Mouse (Mus musculus) hindbrain, embryonic 16.5 days (tissue): ENCODE data around the gene Ano6. TPM values are rescaled to one million over a fixed set of nuclear protein-coding genes. Genes with fewer than 3 reads are reported as not detected.
A peak's percentile ranks its signal among the peaks of the same experiment; 100 is the strongest.

Experiments used
- ATAC-seq: fragments of 200-750 bp; cut with Nextera tagmentation; 2 replicates; pipeline ENCODE4 v1.8.0; 2017; ENCODE audit warnings: moderate TSS enrichment, moderate library complexity
- H3K27ac ChIP-seq: fragments of 300-500 bp; sonication (generic); 2 replicates; pipeline ENCODE4 v1.5.1; 2014; ENCODE audit warnings: low read depth, mild to moderate bottlenecking, control low read depth, low read length, moderate library complexity
- H3K27me3 ChIP-seq: fragments of 300-500 bp; sonication (generic); replicated peaks from 2 replicates; pipeline ENCODE4 v1.6.1; 2014; ENCODE audit warnings: low read length; ENCODE audit not compliant: control insufficient read depth, insufficient read depth
- H3K36me3 ChIP-seq: fragments of 300-500 bp; sonication (generic); 2 replicates; pipeline ENCODE4 v1.6.1; 2014; ENCODE audit warnings: mild to moderate bottlenecking, low read length, moderate library complexity, mixed read lengths; ENCODE audit not compliant: control insufficient read depth, insufficient read depth
- H3K4me1 ChIP-seq: fragments of 300-500 bp; sonication (generic); 2 replicates; pipeline ENCODE4 v1.6.1; 2014; ENCODE audit warnings: low read depth, low read length; ENCODE audit not compliant: control insufficient read depth, insufficient read depth
- H3K4me2 ChIP-seq: fragments of 300-500 bp; sonication (generic); 2 replicates; pipeline ENCODE4 v1.6.1; 2014; ENCODE audit warnings: mild to moderate bottlenecking, low read length, control low read depth, moderate library complexity
- H3K4me3 ChIP-seq: fragments of 300-500 bp; sonication (generic); 2 replicates; pipeline ENCODE4 v1.5.1; 2014; ENCODE audit warnings: mild to moderate bottlenecking, low read length, control low read depth, moderate library complexity
- H3K9ac ChIP-seq: fragments of 300-500 bp; sonication (generic); 2 replicates; pipeline ENCODE4 v1.6.1; 2014; ENCODE audit warnings: low read depth, mild to moderate bottlenecking, control low read depth, low read length, moderate library complexity
- H3K9me3 ChIP-seq: fragments of 300-500 bp; sonication (generic); 2 replicates; pipeline ENCODE4 v1.6.1; 2014; ENCODE audit warnings: mild to moderate bottlenecking, low read length, moderate library complexity; ENCODE audit not compliant: control insufficient read depth
- WGBS: fragments of 180-500 bp; shearing (Covaris S2); extraction: QIAGEN DNeasy Blood & Tissue Kit; methylation state at CpG from one replicate; pipeline ENCODE4 v1.1.7; 2014; 5-methylcytosine and 5-hydroxymethylcytosine counted together
- polyA plus RNA-seq: library from polyadenylated mRNA; unstranded; fragments of >200 nt; fragmentation: Nextera tagmentation; extraction: Ambion mirVana; gene quantifications from 2 replicates; pipeline ENCODE4 v1.2.1, GENCODE M21; 2015

Ano6 gene
- polyA plus RNA-seq, 1 experiment from 2014 or later: 25.0 TPM

GRCm38 (mm10) chr15:95932358-95932757, 141.7 kb downstream of the Ano6 start:
- peak; percentile 77 for ATAC-seq
- Histone ChIP-seq H3K4me2 (no peak overlapping the region), H3K4me3 (no peak overlapping the region), H3K36me3 (peaks cover 7% of the 10 kb centered on the region; the same call in 1 of the 2 replicates), H3K9me3 (no peaks in the 10 kb centered on the region), H3K9ac (no peak overlapping the region), H3K27me3 (no peaks in the 10 kb centered on the region), H3K27ac (no peak overlapping the region), H3K4me1 (peaks cover 3% of the 10 kb centered on the region; the same call in 1 of the 2 replicates)
- 68% methylated on average over 5 of the region's 5 CpGs for WGBS

DNA sequence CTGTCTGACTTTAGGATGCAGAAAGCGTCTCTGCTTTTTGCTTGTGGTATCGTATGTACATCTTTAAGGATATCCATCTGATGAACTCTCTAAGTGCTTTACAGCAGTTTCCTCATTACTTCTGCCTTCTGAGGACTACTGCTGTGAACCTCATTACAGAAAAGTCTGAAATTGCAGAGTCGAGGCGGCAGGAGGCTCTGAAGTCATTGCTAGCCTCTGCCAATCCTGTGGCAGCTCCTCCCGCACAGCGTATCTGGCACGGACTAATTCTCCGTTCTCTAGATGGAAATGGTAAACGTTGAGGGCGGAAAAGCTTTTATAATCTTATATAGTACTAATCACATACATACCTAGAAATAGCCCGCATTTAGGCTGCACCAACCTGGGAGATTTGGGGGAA, 144.5 kb downstream of the Ano6 start:
- H3K4me3 ChIP-seq: no peak overlapping the region
- H3K36me3 ChIP-seq: peaks cover 10% of the 10 kb centered on the region
- no peak overlapping the region; the same call in 1 of the 2 replicates for H3K4me2 ChIP-seq
- H3K9me3 ChIP-seq: peaks cover 4% of the 10 kb centered on the region; the same call in 1 of the 2 replicates
- ATAC-seq: peak; percentile 61
- H3K9ac ChIP-seq: no peak overlapping the region
- H3K4me1 ChIP-seq: peaks cover 3% of the 10 kb centered on the region; the same call in 1 of the 2 replicates
- no peaks in the 10 kb centered on the region for H3K27me3 ChIP-seq
- no peak overlapping the region for H3K27ac ChIP-seq
- WGBS: 68% methylated on average over 11 of the region's 11 CpGs

DNA sequence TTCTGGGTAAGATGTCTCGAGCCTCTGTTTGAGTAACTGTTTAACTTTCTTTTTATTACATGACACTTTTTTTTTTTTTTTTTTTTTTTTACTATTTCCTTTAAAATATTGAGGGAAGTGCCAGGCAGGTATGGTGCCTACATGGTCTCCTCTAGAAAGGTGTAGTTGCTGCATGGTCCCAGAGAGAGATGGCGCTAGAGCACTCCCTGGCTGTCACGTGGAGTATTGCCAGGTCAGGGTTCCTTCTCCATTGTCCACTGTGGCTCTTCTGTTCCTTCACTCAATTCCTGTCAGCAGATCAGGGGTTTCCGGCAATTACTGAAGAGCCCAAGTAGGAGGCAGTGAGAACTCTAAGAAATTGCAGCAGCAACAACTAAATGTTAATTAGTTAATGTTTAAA, 152.8 kb downstream of the Ano6 start:
- Histone ChIP-seq H3K27me3 (no peaks in the 10 kb centered on the region), H3K4me2 (no peak overlapping the region), H3K27ac (no peak overlapping the region), H3K36me3 (peaks cover 14% of the 10 kb centered on the region), H3K9ac (no peak overlapping the region), H3K9me3 (peaks cover 4% of the 10 kb centered on the region; the same call in 1 of the 2 replicates), H3K4me1 (peaks cover 4% of the 10 kb centered on the region; the same call in 1 of the 2 replicates), H3K4me3 (no peak overlapping the region)
- WGBS: 66% methylated on average over 4 of the region's 4 CpGs
- ATAC-seq: no peak

GRCm38 (mm10) chr15:95944299-95944698, 153.7 kb downstream of the Ano6 start:
- Histone ChIP-seq H3K9me3 (no peaks in the 10 kb centered on the region), H3K4me2 (no peak overlapping the region), H3K27me3 (no peaks in the 10 kb centered on the region), H3K4me3 (no peak overlapping the region), H3K27ac (no peak overlapping the region), H3K36me3 (peaks cover 7% of the 10 kb centered on the region; the same call in 1 of the 2 replicates), H3K4me1 (peaks cover 4% of the 10 kb centered on the region; the same call in 1 of the 2 replicates), H3K9ac (no peak overlapping the region)
- WGBS: 83% methylated on average over 6 of the region's 6 CpGs
- no peak for ATAC-seq

GRCm38 (mm10) chr15:95945951-95946708, 155.5 kb downstream of the Ano6 start:
- ATAC-seq: peak; percentile 45; the same call in 1 of the 2 replicates
- H3K4me2 ChIP-seq: no peak overlapping the region
- no peak overlapping the region for H3K27ac ChIP-seq

GRCm38 (mm10) chr15:95948411-95948810, 157.8 kb downstream of the Ano6 start:
- no peak overlapping the region for H3K4me3 ChIP-seq
- no peak for ATAC-seq
- peaks cover 4% of the 10 kb centered on the region; the same call in 1 of the 2 replicates for H3K4me1 ChIP-seq
- no peak overlapping the region for H3K4me2 ChIP-seq
- H3K36me3 ChIP-seq: 0 out of 2 replicates have a peak, but pooled peaks cover 7% of the 10 kb centered on the region
- H3K27me3 ChIP-seq: no peaks in the 10 kb centered on the region
- WGBS: 94% methylated on average over 18 of the region's 18 CpGs
- H3K9ac ChIP-seq: no peak overlapping the region
- H3K9me3 ChIP-seq: no peaks in the 10 kb centered on the region
- H3K27ac ChIP-seq: no peak overlapping the region

More at GRCm38 (mm10) chr15:95945951-95946708, 155.5 kb downstream of the Ano6 start:
- 42% methylated on average over 11 of the region's 11 CpGs for WGBS
- H3K36me3 ChIP-seq: peaks cover 12% of the 10 kb centered on the region; the same call in 1 of the 2 replicates
- no peaks in the 10 kb centered on the region for H3K27me3 ChIP-seq
- H3K9me3 ChIP-seq: no peaks in the 10 kb centered on the region
- no peak overlapping the region for H3K9ac ChIP-seq
- no peak overlapping the region for H3K4me3 ChIP-seq
- H3K4me1 ChIP-seq: peaks cover 4% of the 10 kb centered on the region; the same call in 1 of the 2 replicates

DNA sequence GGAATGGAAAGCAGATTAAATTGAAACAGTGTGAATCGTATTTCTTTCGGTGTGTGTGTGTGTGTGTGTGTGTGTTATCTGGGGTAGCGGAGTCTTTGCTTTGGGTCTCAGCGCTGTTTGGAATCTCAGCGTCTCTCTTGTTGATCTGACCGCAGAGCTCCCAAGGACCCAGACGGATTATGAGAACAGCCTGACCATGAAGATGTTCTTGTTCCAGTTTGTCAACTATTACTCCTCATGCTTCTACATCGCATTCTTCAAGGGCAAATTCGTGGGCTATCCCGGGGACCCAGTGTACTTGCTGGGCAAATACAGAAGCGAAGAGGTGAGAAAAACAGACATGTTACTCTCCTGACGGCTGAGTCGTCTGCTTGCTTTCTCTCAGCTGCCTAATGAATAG, 158.7 kb downstream of the Ano6 start:
- no peak overlapping the region for H3K4me3 ChIP-seq
- 0 out of 2 replicates have a peak, but pooled peaks cover 7% of the 10 kb centered on the region for H3K36me3 ChIP-seq
- H3K4me1 ChIP-seq: peaks cover 4% of the 10 kb centered on the region; the same call in 1 of the 2 replicates
- ATAC-seq: no peak
- H3K4me2 ChIP-seq: no peak overlapping the region
- no peaks in the 10 kb centered on the region for H3K27me3 ChIP-seq
- 91% methylated on average over 13 of the region's 13 CpGs for WGBS
- H3K9me3 ChIP-seq: no peaks in the 10 kb centered on the region
- no peak overlapping the region for H3K27ac ChIP-seq
- no peak overlapping the region for H3K9ac ChIP-seq

- Histone ChIP-seq H3K4me1 (peaks cover under 1% of the 10 kb centered on the region; the same call in 1 of the 2 replicates), H3K27ac (no peak overlapping the region), H3K36me3 (0 out of 2 replicates have a peak, but pooled peaks cover 9% of the 10 kb centered on the region), H3K9me3 (no peaks in the 10 kb centered on the region), H3K4me3 (no peak overlapping the region), H3K27me3 (no peaks in the 10 kb centered on the region), H3K9ac (no peak overlapping the region), H3K4me2 (no peak overlapping the region)
- no peak for ATAC-seq
- 49% methylated on average over 5 of the region's 5 CpGs for whole genome bisulfite sequencing
Measured at GRCm38 (mm10) chr15:95951497-95951896, 160.9 kb downstream of the Ano6 start.

- Histone ChIP-seq H3K27ac (no peak overlapping the region), H3K9ac (no peak overlapping the region), H3K4me1 (no peaks in the 10 kb centered on the region), H3K27me3 (no peaks in the 10 kb centered on the region), H3K4me3 (no peak overlapping the region), H3K36me3 (peaks cover 4% of the 10 kb centered on the region; the same call in 1 of the 2 replicates), H3K4me2 (no peak overlapping the region), H3K9me3 (no peaks in the 10 kb centered on the region)
- no peak for ATAC-seq
- 90% methylated on average over 3 of the region's 3 CpGs for WGBS
Measured at GRCm38 (mm10) chr15:95956692-95957091, 166.0 kb downstream of the Ano6 start.
